Mouse (Mus musculus) small intestine, adult 2 months (tissue): ENCODE measurements around the gene Pih1d1. TPM values are rescaled to one million over a fixed set of nuclear protein-coding genes. Genes with fewer than 3 reads are reported as not detected.

Source experiments
- H3K27ac ChIP-seq: fragments of 200-500 bp; 2 replicates; pipeline ENCODE4 v1.5.1; 2012; ENCODE audit warnings: low read depth, low read length, control low read depth, inconsistent platforms; ENCODE audit not compliant: insufficient read depth
- H3K27me3 ChIP-seq: fragments of 200-500 bp; 2 replicates; pipeline ENCODE4 v1.6.1; 2012; ENCODE audit warnings: mild to moderate bottlenecking, moderate library complexity, low read length, inconsistent platforms; ENCODE audit not compliant: control insufficient read depth, insufficient read depth
- H3K36me3 ChIP-seq: fragments of 200-500 bp; 2 replicates; pipeline ENCODE4 v1.6.1; 2012; ENCODE audit warnings: mild to moderate bottlenecking, low read length, control low read depth, inconsistent platforms; ENCODE audit not compliant: control insufficient read depth, insufficient read depth
- H3K4me1 ChIP-seq: fragments of 200-500 bp; 2 replicates; pipeline ENCODE4 v1.6.1; 2012; ENCODE audit warnings: low read length, inconsistent platforms, mixed read lengths; ENCODE audit not compliant: control insufficient read depth, insufficient read depth, insufficient read length
- H3K4me3 ChIP-seq: fragments of 200-500 bp; 2 replicates; pipeline ENCODE4 v1.5.1; 2012; ENCODE audit warnings: low read depth, mild to moderate bottlenecking, control low read depth, inconsistent platforms, low read length, moderate library complexity
- CTCF ChIP-seq: fragments of 200-500 bp; IDR thresholded peaks from 2 replicates; pipeline ENCODE4 v1.5.1; 2012; ENCODE audit warnings: low read depth, mild to moderate bottlenecking, control low read depth, inconsistent platforms, low read length, moderate library complexity, mixed read lengths; ENCODE audit not compliant: insufficient replicate concordance, insufficient read length; ENCODE audit errors: extremely low read depth
- POLR2A ChIP-seq: fragments of 200-500 bp; IDR thresholded peaks from 2 replicates; pipeline ENCODE4 v1.6.1; 2012; ENCODE audit warnings: low read depth, mild to moderate bottlenecking, control low read depth, inconsistent platforms, low read length, moderate library complexity
- WGBS: fragments of 180-500 bp; shearing (Covaris S2); methylation state at CpG from one replicate; pipeline ENCODE4 v1.1.7; 2018; 5-methylcytosine and 5-hydroxymethylcytosine counted together
- polyA plus RNA-seq: library from polyadenylated mRNA; depleted of rRNA; stranded (reverse); fragments of >200 nt; gene quantifications from 2 replicates; pipeline ENCODE4 v1.2.3, GENCODE M21; 2012

Gene Pih1d1
- polyA plus RNA-seq, 1 experiment: 48.5 TPM

- TF ChIP-seq POLR2A: no peak
- TF ChIP-seq CTCF: no peak
- H3K4me3 ChIP-seq: no peak overlapping the region
- WGBS: 86% methylated on average over 9 of the region's 9 CpGs
These were observed 1.5 kb downstream of the Pih1d1 start for GRCm38 (mm10) chr7:45155590-45155989.

DNA sequence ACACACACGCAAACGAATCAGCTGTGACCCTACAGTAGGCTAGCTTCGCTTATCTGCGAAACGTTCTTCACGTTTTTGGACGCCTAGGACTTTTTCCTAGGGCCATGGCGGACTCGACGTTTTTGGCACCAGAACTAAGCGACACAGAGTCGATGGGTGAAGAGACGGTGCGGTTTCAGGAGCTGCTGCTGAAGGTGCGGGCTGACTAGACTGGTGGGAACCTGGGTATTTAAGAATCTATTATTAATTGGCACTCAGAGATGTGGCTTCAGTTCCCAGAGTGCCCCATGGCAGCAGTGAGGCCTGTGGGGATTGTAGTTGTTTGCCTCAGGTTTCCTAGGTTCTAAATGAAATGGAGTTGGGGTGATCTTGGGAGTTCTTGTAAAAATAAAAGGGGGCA, 2.1 kb downstream of the Pih1d1 start:
- no peak overlapping the region for H3K27ac ChIP-seq

More at GRCm38 (mm10) chr7:45155590-45155989, 1.5 kb downstream of the Pih1d1 start:
- Histone ChIP-seq H3K27ac (peak overlapping the region; percentile 40; the same call in 1 of the 2 replicates), H3K4me1 (peaks cover 7% of the 10 kb centered on the region), H3K36me3 (0 out of 2 replicates have a peak, but pooled peaks cover 2% of the 10 kb centered on the region), H3K27me3 (no peaks in the 10 kb centered on the region)

GRCm38 (mm10) chr7:45157459-45157858, 3.4 kb downstream of the Pih1d1 start:
- Histone ChIP-seq H3K27ac (no peak overlapping the region), H3K4me1 (peaks cover 4% of the 10 kb centered on the region), H3K4me3 (no peak overlapping the region), H3K27me3 (no peaks in the 10 kb centered on the region), H3K36me3 (0 out of 2 replicates have a peak, but pooled peaks cover 2% of the 10 kb centered on the region)
- 88% methylated on average over 14 of the region's 14 CpGs for WGBS
- no peak for TF ChIP-seq POLR2A
- no peak for TF ChIP-seq CTCF

More for the DNA sequence above, 2.1 kb downstream of the Pih1d1 start:
- 92% methylated on average over 15 of the region's 15 CpGs for WGBS
- Histone ChIP-seq H3K4me3 (no peak overlapping the region), H3K36me3 (0 out of 2 replicates have a peak, but pooled peaks cover 2% of the 10 kb centered on the region), H3K27me3 (no peaks in the 10 kb centered on the region), H3K4me1 (peaks cover 4% of the 10 kb centered on the region)
- TF ChIP-seq CTCF (no peak), POLR2A (no peak)

- TF ChIP-seq POLR2A: no peak
- TF ChIP-seq CTCF: no peak
- 92% methylated on average over 6 of the region's 6 CpGs for WGBS
- H3K27me3 ChIP-seq: peaks cover 6% of the 10 kb centered on the region
- H3K36me3 ChIP-seq: 0 out of 2 replicates have a peak, but pooled peaks cover 2% of the 10 kb centered on the region
- no peak overlapping the region for H3K27ac ChIP-seq
- H3K4me1 ChIP-seq: peaks cover 4% of the 10 kb centered on the region
- H3K4me3 ChIP-seq: no peak overlapping the region
These were observed 4.9 kb downstream of the Pih1d1 start for GRCm38 (mm10) chr7:45158991-45159390.

GRCm38 (mm10) chr7:45160316-45160800, 6.3 kb downstream of the Pih1d1 start:
- no peak overlapping the region for H3K4me3 ChIP-seq
- WGBS: 94% methylated on average over 6 of the region's 6 CpGs
- H3K27me3 ChIP-seq: peaks cover 20% of the 10 kb centered on the region
- H3K27ac ChIP-seq: no peak overlapping the region
- no peak for TF ChIP-seq CTCF
- TF ChIP-seq POLR2A: no peak
- H3K4me1 ChIP-seq: no peaks in the 10 kb centered on the region; the same call in none of the 2 replicates
- H3K36me3 ChIP-seq: 0 out of 2 replicates have a peak, but pooled peaks cover 2% of the 10 kb centered on the region

DNA sequence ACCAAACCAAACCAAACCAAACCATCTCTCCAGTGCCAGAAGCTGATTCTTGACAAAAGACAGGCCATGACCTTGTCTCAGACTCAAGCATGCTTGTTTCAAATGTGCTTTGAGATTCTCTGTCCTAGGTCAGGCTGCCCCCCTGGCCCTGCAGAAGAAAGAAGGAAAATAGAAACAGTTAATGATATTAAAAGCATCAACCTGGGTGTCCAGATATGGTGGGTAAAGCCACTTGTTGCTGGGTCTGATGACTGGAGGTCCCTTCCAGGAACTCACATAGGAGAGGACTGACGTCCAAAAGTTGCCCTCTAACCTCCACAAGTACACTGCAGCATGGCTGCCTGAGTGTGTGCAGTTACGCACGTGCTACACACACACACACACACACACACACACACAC, 6.8 kb downstream of the Pih1d1 start:
- H3K27ac ChIP-seq: no peak overlapping the region
- H3K4me3 ChIP-seq: no peak overlapping the region
- no peaks in the 10 kb centered on the region; the same call in 1 of the 2 replicates for H3K4me1 ChIP-seq
- 0 out of 2 replicates have a peak, but pooled peaks cover 2% of the 10 kb centered on the region for H3K36me3 ChIP-seq
- TF ChIP-seq POLR2A (no peak), CTCF (no peak)
- H3K27me3 ChIP-seq: peaks cover 25% of the 10 kb centered on the region
- WGBS: 93% methylated on average over 3 of the region's 3 CpGs

- H3K27ac ChIP-seq: no peak overlapping the region
- peaks cover 31% of the 10 kb centered on the region for H3K27me3 ChIP-seq
- 0 out of 2 replicates have a peak, but pooled peaks cover 2% of the 10 kb centered on the region for H3K36me3 ChIP-seq
- TF ChIP-seq CTCF (peak; percentile 75), POLR2A (no peak)
- H3K4me3 ChIP-seq: peak overlapping the region; percentile 61
- H3K4me1 ChIP-seq: no peaks in the 10 kb centered on the region; the same call in 1 of the 2 replicates
- WGBS: 4% methylated on average over 35 of the region's 35 CpGs
These were observed 7.7 kb downstream of the Pih1d1 start for GRCm38 (mm10) chr7:45161612-45162473.
